Mouse (Mus musculus) heart, adult 11 months (tissue): ENCODE results near the gene Mydgf.

ENCODE experiments used
- DNase-seq: peaks from one replicate; pipeline ENCODE4 v3.0.0; 2022

Mydgf gene

GRCm38 (mm10) chr17:56185281-56186141, 1.8 kb upstream of the Mydgf start:
- DNase-seq = peak; percentile 98

- DNase-seq = peak; percentile 94
These were observed 604 bp downstream of the Mydgf start for GRCm38 (mm10) chr17:56182975-56183657.

- DNase-seq = no peak
These were observed 8.3 kb downstream of the Mydgf start for GRCm38 (mm10) chr17:56175416-56175815.

- no peak for DNase-seq
These were observed 10.2 kb downstream of the Mydgf start for GRCm38 (mm10) chr17:56173401-56174046.

GRCm38 (mm10) chr17:56171881-56172280, 11.8 kb downstream of the Mydgf start:
- no peak for DNase-seq

- DNase-seq = no peak
These were observed 12.3 kb downstream of the Mydgf start for GRCm38 (mm10) chr17:56171456-56171855.

- peak; percentile 94 for DNase-seq
These were observed 13.1 kb downstream of the Mydgf start for GRCm38 (mm10) chr17:56170636-56171035.

- DNase-seq = peak; percentile 97
These were observed 13.9 kb downstream of the Mydgf start for GRCm38 (mm10) chr17:56169830-56170229.

GRCm38 (mm10) chr17:56165671-56166070, 18.0 kb downstream of the Mydgf start:
- DNase-seq = no peak

GRCm38 (mm10) chr17:56164510-56164909, 19.2 kb downstream of the Mydgf start:
- DNase-seq = no peak

GRCm38 (mm10) chr17:56163523-56164102, 20.1 kb downstream of the Mydgf start:
- DNase-seq = peak; percentile 94

- peak; percentile 100 for DNase-seq
These were observed 21.4 kb downstream of the Mydgf start, which contains the start of gene Tnfaip8l1 for GRCm38 (mm10) chr17:56162231-56162774. Gene Tnfaip8l1 (plus strand): TSS chr17:56162477.

- peak; percentile 96 for DNase-seq
These were observed 24.0 kb downstream of the Mydgf start for GRCm38 (mm10) chr17:56159729-56160128.

- DNase-seq = peak; percentile 97
These were observed 30.1 kb downstream of the Mydgf start for GRCm38 (mm10) chr17:56153643-56154042.

- no peak for DNase-seq
These were observed 33.8 kb downstream of the Mydgf start for GRCm38 (mm10) chr17:56149897-56150296.

- no peak for DNase-seq
These were observed 34.7 kb downstream of the Mydgf start for GRCm38 (mm10) chr17:56148790-56149618.

GRCm38 (mm10) chr17:56148280-56148679, 35.4 kb downstream of the Mydgf start:
- DNase-seq = no peak

GRCm38 (mm10) chr17:56147420-56147819, 36.3 kb downstream of the Mydgf start:
- DNase-seq = no peak

- peak; percentile 84 for DNase-seq
These were observed 37.6 kb downstream of the Mydgf start for GRCm38 (mm10) chr17:56146131-56146530.

- peak; percentile 79 for DNase-seq
These were observed 39.2 kb downstream of the Mydgf start for GRCm38 (mm10) chr17:56144546-56144945.

GRCm38 (mm10) chr17:56141702-56142605, 41.8 kb downstream of the Mydgf start:
- no peak for DNase-seq
